Mouse (Mus musculus) erythroblast, embryonic 14.5 days (primary cell): ENCODE measurements around the gene Cd6.

Experiments
- GATA1 ChIP-seq: IDR thresholded peaks from 2 replicates; pipeline ENCODE4 v1.6.1; 2012; ENCODE audit warnings: low read length, inconsistent platforms, mixed read lengths
- TAL1 ChIP-seq: IDR thresholded peaks from 3 replicates; pipeline ENCODE4 v1.6.1; 2012; ENCODE audit warnings: low read length, inconsistent platforms, mixed read lengths

DNA sequence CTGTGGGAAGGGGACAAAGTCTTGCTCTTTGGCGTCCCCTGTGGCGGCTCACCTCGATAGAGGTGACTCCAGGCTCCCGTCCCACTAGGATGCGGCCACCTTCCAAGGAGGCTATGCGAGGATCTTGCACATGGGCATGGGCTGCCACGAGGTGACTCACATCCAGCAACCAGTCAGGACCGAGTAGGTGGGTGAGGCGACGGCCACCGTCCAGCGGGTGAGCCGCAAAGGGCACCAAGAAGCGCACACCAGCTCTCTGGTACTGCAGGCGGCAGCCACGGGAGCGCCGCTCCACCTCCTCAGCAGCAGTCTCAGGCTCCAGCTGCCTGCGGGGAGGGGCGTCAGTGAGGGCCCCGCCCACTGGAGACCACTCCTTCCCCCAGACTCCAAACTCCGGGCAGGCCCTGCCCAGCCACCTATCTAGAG is 30.2 kb upstream of the Cd6 start:
- TF ChIP-seq GATA1 (no peak), TAL1 (no peak)
